Mouse (Mus musculus): Measurements from ENCODE around the gene Ncor2.

GRCm38 (mm10) chr5:125122049-125122448 lies 57.0 kb downstream of the Ncor2 start:
- TF ChIP-seq CTCF (IDR thresholded peaks at IDR 0.05; ENCODE audit: control insufficient read depth, insufficient read depth, insufficient read length) (no peak), MYOD1 (IDR thresholded peaks at IDR 0.05; ENCODE audit: control insufficient read depth, insufficient read length, low read depth) (no peak), USF1 (IDR thresholded peaks at IDR 0.05; ENCODE audit: low read depth) (no peak), MAX (IDR thresholded peaks at IDR 0.05) (no peak), CEBPB (IDR thresholded peaks at IDR 0.05; ENCODE audit: low read depth) (no peak)
